Mouse (Mus musculus): ENCODE results near the gene Ccl3. TPM values are rescaled to one million over a fixed set of nuclear protein-coding genes. Genes with fewer than 3 reads are reported as not detected.

The Ccl3 gene
- polyA plus RNA-seq, 1 experiment from 2014 or later: 1.4 TPM

Other genes with a start within 250 kb of the Ccl3 start
- 4.4 and 5.3 TPM in 2 replicates for gene Rasl10b, start 240.2 kb downstream of the Ccl3 start, polyA plus RNA-seq (2014; fragmentation: Nextera tagmentation; extraction: Ambion mirVana)
- 0.10 and 0.14 TPM in 2 replicates for gene Gas2l2, start 219.9 kb downstream of the Ccl3 start, polyA plus RNA-seq (2014; fragmentation: Nextera tagmentation; extraction: Ambion mirVana)
- gene 1700020L24Rik, start 211.7 kb downstream of the Ccl3 start, polyA plus RNA-seq (2014; fragmentation: Nextera tagmentation; extraction: Ambion mirVana): 2.1 and 2.3 TPM in 2 replicates
- gene Mmp28, start 186.3 kb downstream of the Ccl3 start, polyA plus RNA-seq (2014; fragmentation: Nextera tagmentation; extraction: Ambion mirVana): 3.3 and 5.6 TPM in 2 replicates
- gene Taf15, start 176.3 kb downstream of the Ccl3 start, polyA plus RNA-seq (2014; fragmentation: Nextera tagmentation; extraction: Ambion mirVana): 6.0 and 15.1 TPM in 2 replicates
- gene Heatr9, start 127.2 kb downstream of the Ccl3 start, polyA plus RNA-seq (2014; fragmentation: Nextera tagmentation; extraction: Ambion mirVana): not detected in 2 replicates
- gene Ccl5, start 118.8 kb downstream of the Ccl3 start, polyA plus RNA-seq (2014; fragmentation: Nextera tagmentation; extraction: Ambion mirVana): 0.35 TPM in 1 of 2 replicates, not detected in the other
- 0.48 and 1.2 TPM in 2 replicates for gene Ccl9, start 70.7 kb downstream of the Ccl3 start, polyA plus RNA-seq (2014; fragmentation: Nextera tagmentation; extraction: Ambion mirVana)
- gene Ccl6, start 56.3 kb downstream of the Ccl3 start, polyA plus RNA-seq (2014; fragmentation: Nextera tagmentation; extraction: Ambion mirVana): 0.65 and 0.97 TPM in 2 replicates
- not detected in 2 replicates for gene Rpl9-ps1, start 3.7 kb downstream of the Ccl3 start, polyA plus RNA-seq (2014; fragmentation: Nextera tagmentation; extraction: Ambion mirVana)
- 0.26 TPM in 1 of 2 replicates, not detected in the other for gene Ccl4, start 13.2 kb upstream of the Ccl3 start, polyA plus RNA-seq (2014; fragmentation: Nextera tagmentation; extraction: Ambion mirVana)
- 0.66 TPM in 1 of 2 replicates, not detected in the other for gene Wfdc17, start 54.6 kb upstream of the Ccl3 start, polyA plus RNA-seq (2014; fragmentation: Nextera tagmentation; extraction: Ambion mirVana)
- gene Wfdc18, start 59.7 kb upstream of the Ccl3 start, polyA plus RNA-seq (2014; fragmentation: Nextera tagmentation; extraction: Ambion mirVana): 1.6 TPM in 2 replicates
- not detected in 2 replicates for gene Wfdc21, start 97.6 kb upstream of the Ccl3 start, polyA plus RNA-seq (2014; fragmentation: Nextera tagmentation; extraction: Ambion mirVana)
- gene Heatr6, start 104.3 kb upstream of the Ccl3 start, polyA plus RNA-seq (2014; fragmentation: Nextera tagmentation; extraction: Ambion mirVana): 13.5 and 16.1 TPM in 2 replicates
- gene Hnf1b, start 200.7 kb upstream of the Ccl3 start, polyA plus RNA-seq (2014; fragmentation: Nextera tagmentation; extraction: Ambion mirVana): 0.30 TPM in 1 of 2 replicates, not detected in the other